Mouse (Mus musculus) MEL (cell line): ENCODE measurements around the gene Olfr887. TPM values are rescaled to one million over a fixed set of nuclear protein-coding genes. Genes with fewer than 3 reads are reported as not detected.

Experiments used
- polyA plus RNA-seq, 2 experiments: library from polyadenylated mRNA; stranded (reverse) in 1 of 2; unstranded in 1 of 2; fragments of >175 nt in 1 of 2; fragments of >200 nt in 1 of 2; gene quantifications; 2 replicates each; pipeline versions ENCODE4 v1.2.1 to v1.2.4; 2012; ENCODE audit warnings: low replicate concordance in 2 of 2, low read depth in 1 of 2; ENCODE audit not compliant: insufficient read length in 2 of 2, insufficient read depth in 1 of 2, missing spikeins in 1 of 2
- total RNA-seq: library from RNA; depleted of rRNA; stranded (reverse); fragments of 300-350 nt; gene quantifications from 2 replicates; pipeline ENCODE4 v1.2.3, GENCODE M21; 2012; rRNA removed

The Olfr887 gene
- total and polyA plus RNA-seq, 3 experiments = not detected

Other genes starting within 250 kb of the Olfr887 start
- not detected in 2 replicates for gene Olfr877, start 229.8 kb upstream of the Olfr887 start, total RNA-seq
- gene Olfr877, start 229.8 kb upstream of the Olfr887 start, polyA plus RNA-seq = not detected
- not detected in 2 replicates for gene Olfr145, start 187.3 kb upstream of the Olfr887 start, total RNA-seq
- gene Olfr145, start 187.3 kb upstream of the Olfr887 start, polyA plus RNA-seq = not detected
- not detected in 2 replicates for gene Olfr878, start 166.2 kb upstream of the Olfr887 start, total RNA-seq
- gene Olfr878, start 166.2 kb upstream of the Olfr887 start, polyA plus RNA-seq = not detected
- not detected in 2 replicates for gene Olfr881, start 92.2 kb upstream of the Olfr887 start, total RNA-seq
- not detected for gene Olfr881, start 92.2 kb upstream of the Olfr887 start, polyA plus RNA-seq
- gene Olfr883, start 58.3 kb upstream of the Olfr887 start, total RNA-seq = not detected in 2 replicates
- gene Olfr883, start 58.3 kb upstream of the Olfr887 start, polyA plus RNA-seq = not detected
- not detected in 2 replicates for gene Olfr884, start 37.5 kb upstream of the Olfr887 start, total RNA-seq
- not detected for gene Olfr884, start 37.5 kb upstream of the Olfr887 start, polyA plus RNA-seq
- not detected in 2 replicates for gene Olfr885, start 22.8 kb upstream of the Olfr887 start, total RNA-seq
- gene Olfr885, start 22.8 kb upstream of the Olfr887 start, polyA plus RNA-seq = not detected
- not detected in 2 replicates for gene Olfr888, start 24.1 kb downstream of the Olfr887 start, total RNA-seq
- gene Olfr888, start 24.1 kb downstream of the Olfr887 start, polyA plus RNA-seq = not detected
- 2.8 and 3.7 TPM in 2 replicates for gene Olfr889, start 31.1 kb downstream of the Olfr887 start, total RNA-seq
- 10 to 100 TPM in 1 of 2 experiments, not detected in 1; 23.6 TPM for gene Olfr889, start 31.1 kb downstream of the Olfr887 start, polyA plus RNA-seq
- not detected in 2 replicates for gene Olfr890, start 58.4 kb downstream of the Olfr887 start, total RNA-seq
- not detected for gene Olfr890, start 58.4 kb downstream of the Olfr887 start, polyA plus RNA-seq
- not detected in 2 replicates for gene Olfr891, start 96.7 kb downstream of the Olfr887 start, total RNA-seq
- gene Olfr891, start 96.7 kb downstream of the Olfr887 start, polyA plus RNA-seq = not detected
- gene Olfr893, start 124.3 kb downstream of the Olfr887 start, total RNA-seq = not detected in 2 replicates
- gene Olfr893, start 124.3 kb downstream of the Olfr887 start, polyA plus RNA-seq = not detected
- gene Olfr894, start 134.0 kb downstream of the Olfr887 start, total RNA-seq = not detected in 2 replicates
- not detected for gene Olfr894, start 134.0 kb downstream of the Olfr887 start, polyA plus RNA-seq
- gene Olfr143, start 168.7 kb downstream of the Olfr887 start, total RNA-seq = not detected in 2 replicates
- not detected for gene Olfr143, start 168.7 kb downstream of the Olfr887 start, polyA plus RNA-seq
- gene Olfr895, start 183.8 kb downstream of the Olfr887 start, total RNA-seq = not detected in 2 replicates
- not detected for gene Olfr895, start 183.8 kb downstream of the Olfr887 start, polyA plus RNA-seq
- not detected in 2 replicates for gene Olfr896-ps1, start 207.0 kb downstream of the Olfr887 start, total RNA-seq
- not detected for gene Olfr896-ps1, start 207.0 kb downstream of the Olfr887 start, polyA plus RNA-seq
- gene Olfr25, start 245.0 kb downstream of the Olfr887 start, total RNA-seq = not detected in 2 replicates
- gene Olfr25, start 245.0 kb downstream of the Olfr887 start, polyA plus RNA-seq = not detected